Mouse (Mus musculus): ENCODE measurements around the gene Fgf11. TPM values are rescaled to one million over a fixed set of nuclear protein-coding genes. Genes with fewer than 3 reads are reported as not detected.

Fgf11 gene
- polyA plus RNA-seq, 2 experiments, result 0.06 to 0.41 TPM

DNA sequence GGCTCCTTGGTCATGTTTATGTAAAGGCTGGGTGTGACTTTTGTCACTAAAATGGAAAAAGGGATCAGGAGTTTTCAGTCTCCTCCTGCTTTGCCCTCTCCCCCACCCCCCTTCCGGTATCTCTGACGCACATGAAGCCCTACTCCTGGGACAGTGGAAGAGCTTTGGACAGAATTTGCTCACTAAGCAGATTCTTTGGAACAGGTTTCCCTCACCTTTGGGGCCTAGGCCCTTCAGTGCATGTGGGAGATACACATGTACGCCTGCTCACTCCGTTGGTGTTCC lies 34.1 kb downstream of the Fgf11 start:
- no peak overlapping the region for H3K9ac ChIP-seq (replicated peaks)
- no peak for ATAC-seq (ENCODE audit: insufficient read depth)
- TF ChIP-seq CTCF (IDR thresholded peaks at IDR 0.05; ENCODE audit: low read depth), result no peak
- no peak for TF ChIP-seq EP300 (IDR thresholded peaks at IDR 0.05; ENCODE audit: low read depth)
- no peak overlapping the region for H3K27ac ChIP-seq
- DNase-seq (ENCODE audit: low read depth in 3 of 3, low spot score in 3 of 3), result no peak
- peaks cover 2 to 13% of the 10 kb centered on the region in 2 experiments for H3K4me1 ChIP-seq (replicated peaks; ENCODE audit: control insufficient read depth in 2 of 2, insufficient read depth in 2 of 2, low read length in 1 of 2)
- no peaks in the 10 kb centered on the region for H3K27me3 ChIP-seq (ENCODE audit: control insufficient read depth, insufficient read depth, low read length)
- H3K36me3 ChIP-seq (replicated peaks; ENCODE audit: control insufficient read depth, insufficient read depth, low read depth), result no peaks in the 10 kb centered on the region
- no peaks in the 10 kb centered on the region for H3K9me3 ChIP-seq (ENCODE audit: control insufficient read depth, low read length)
- 66% methylated on average over 4 of the region's 4 CpGs for WGBS (ENCODE audit: insufficient replicate concordance)
- 0 out of 2 replicates have a peak overlapping the region, but pooled peaks have one; percentile 94 for H3K4me2 ChIP-seq (ENCODE audit: low read depth)
- H3K4me3 ChIP-seq (ENCODE audit: insufficient read depth in 1 of 2, low read depth in 2 of 2, low read length in 2 of 2), result no peak overlapping the region

DNA sequence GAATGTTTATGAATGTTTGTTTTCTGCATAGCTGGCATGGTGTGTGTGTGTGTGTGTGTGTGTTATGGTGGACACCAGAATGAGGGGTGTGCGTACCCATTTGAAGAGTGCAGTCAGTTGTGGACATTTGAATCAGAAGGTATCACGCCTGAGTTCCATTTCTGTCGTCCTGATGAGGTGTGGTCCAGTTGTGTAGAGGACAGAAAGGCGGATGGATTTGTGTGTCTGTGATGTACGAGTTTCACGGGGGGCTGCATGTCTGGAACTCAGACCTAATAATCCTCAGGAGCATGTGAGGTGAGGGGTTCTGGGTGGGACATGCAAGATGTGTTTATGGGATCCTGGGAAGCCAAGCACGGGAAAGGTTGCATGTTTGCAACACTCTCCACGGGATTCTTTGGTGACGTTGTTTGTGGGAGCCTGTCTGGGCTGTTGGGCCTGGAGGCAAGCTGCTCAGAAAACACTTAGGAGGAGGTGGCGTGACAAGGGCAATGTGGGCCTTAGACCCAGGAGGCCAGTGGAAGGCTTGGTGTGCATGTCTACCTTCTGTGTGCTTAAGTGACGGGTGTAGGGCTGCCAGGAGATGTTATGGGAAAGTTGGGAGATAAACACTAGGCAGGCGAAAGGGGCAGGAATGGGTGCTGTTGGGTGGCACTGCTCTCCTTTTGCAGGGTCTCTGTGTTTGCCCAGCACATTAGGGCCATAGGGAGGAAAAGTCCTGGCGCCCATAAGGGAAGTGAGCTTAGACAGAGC lies 34.6 kb downstream of the Fgf11 start:
- H3K9ac ChIP-seq (replicated peaks), result no peak overlapping the region
- peak overlapping the region; percentile 94 for H3K4me2 ChIP-seq (ENCODE audit: low read depth)
- 69% methylated on average over 13 of the region's 13 CpGs for WGBS (ENCODE audit: insufficient replicate concordance)
- TF ChIP-seq EP300 (IDR thresholded peaks at IDR 0.05; ENCODE audit: low read depth), result no peak
- no peak for TF ChIP-seq CTCF (IDR thresholded peaks at IDR 0.05; ENCODE audit: low read depth)
- peaks cover 2 to 13% of the 10 kb centered on the region in 2 experiments for H3K4me1 ChIP-seq (replicated peaks; ENCODE audit: control insufficient read depth in 2 of 2, insufficient read depth in 2 of 2, low read length in 1 of 2)
- no peaks in the 10 kb centered on the region for H3K36me3 ChIP-seq (replicated peaks; ENCODE audit: control insufficient read depth, insufficient read depth, low read depth)
- no peaks in the 10 kb centered on the region for H3K9me3 ChIP-seq (ENCODE audit: control insufficient read depth, low read length)
- no peaks in the 10 kb centered on the region for H3K27me3 ChIP-seq (ENCODE audit: control insufficient read depth, insufficient read depth, low read length)
- H3K27ac ChIP-seq, result no peak overlapping the region
- ATAC-seq (ENCODE audit: insufficient read depth) (no peak), DNase-seq (ENCODE audit: low read depth in 3 of 3, low spot score in 3 of 3) (no peak)
- H3K4me3 ChIP-seq (ENCODE audit: insufficient read depth in 1 of 2, low read depth in 2 of 2, low read length in 2 of 2), result peak overlapping the region; percentile 68 to 75

DNA sequence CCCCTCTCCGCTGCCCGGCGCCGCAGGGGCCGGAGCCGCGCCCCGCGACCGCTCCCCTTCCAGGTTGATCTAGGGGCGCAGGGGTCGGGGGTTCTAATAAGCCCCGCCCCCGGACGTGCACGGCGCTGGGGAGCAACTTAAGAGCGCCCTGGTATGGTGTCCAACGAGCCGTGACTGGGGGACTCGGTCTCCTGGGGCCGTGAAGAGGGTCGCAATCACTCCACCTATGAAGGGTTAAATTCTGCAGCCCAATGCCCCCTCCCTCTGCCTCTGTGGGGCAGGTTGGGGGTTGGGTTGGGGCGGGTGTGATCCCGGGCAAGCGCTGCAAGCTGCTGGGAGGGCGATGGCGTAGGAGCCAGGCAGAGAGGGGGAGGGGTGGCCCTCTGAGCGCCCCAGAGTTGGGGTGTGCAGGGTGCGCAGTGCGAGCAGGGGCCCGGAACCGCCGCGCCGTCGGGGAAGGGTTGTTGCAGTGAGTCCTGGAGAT lies 35.5 kb downstream of the Fgf11 start:
- under 1% methylated on average over 37 of the region's 37 CpGs for WGBS (ENCODE audit: insufficient replicate concordance)
- TF ChIP-seq CTCF (IDR thresholded peaks at IDR 0.05; ENCODE audit: low read depth), result no peak
- TF ChIP-seq EP300 (IDR thresholded peaks at IDR 0.05; ENCODE audit: low read depth), result no peak
- ATAC-seq (ENCODE audit: insufficient read depth), result peak; percentile 74

DNA sequence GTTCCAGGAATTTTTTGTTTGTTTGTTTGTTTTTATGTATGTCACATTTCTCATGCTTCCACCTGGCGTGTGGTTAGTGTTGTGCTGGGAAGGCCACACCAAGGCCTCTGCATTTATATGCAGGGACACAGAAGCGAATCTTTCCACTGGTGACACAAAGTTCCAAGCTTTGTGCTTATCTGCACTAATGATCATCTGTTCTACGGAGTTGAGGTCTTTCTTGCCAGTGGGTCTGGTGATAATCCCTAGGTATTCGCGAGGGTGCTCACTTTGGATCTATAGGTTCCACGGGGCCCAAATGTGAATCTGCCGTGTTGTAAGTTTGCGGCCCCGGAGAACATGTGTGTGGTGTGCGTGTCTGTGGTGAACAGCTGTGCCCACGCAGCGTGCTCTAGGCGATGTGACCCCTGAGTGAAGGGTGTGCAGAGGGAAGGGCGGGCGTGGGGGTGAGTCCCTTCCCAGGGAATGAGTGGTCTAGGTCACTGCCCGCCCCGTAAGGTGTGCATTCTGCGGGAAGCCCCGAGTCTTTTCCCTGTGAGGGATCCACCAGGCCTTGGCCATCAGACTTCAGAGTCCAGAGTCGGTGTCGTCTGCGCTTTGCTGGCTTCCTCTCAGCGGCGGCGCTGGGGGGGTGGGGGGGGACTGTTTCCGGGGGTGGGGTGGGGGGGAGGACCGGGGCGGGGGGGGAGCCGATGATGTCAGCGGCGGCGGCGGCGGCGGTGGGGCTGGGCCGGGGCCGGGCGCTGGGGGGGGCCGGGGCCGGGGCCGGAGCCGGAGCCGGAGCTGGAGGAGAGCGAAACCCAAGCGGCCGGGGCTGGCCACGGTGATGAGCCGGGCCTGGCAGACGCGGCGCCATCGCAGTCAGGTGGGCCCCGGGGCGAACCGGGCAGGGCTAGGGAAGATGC lies 36.2 kb downstream of the Fgf11 start, which contains the start of gene Zbtb4:
TSS of gene Zbtb4 (plus strand) at position 692 of the 905 bp plus-strand sequence.
- H3K9ac ChIP-seq (replicated peaks), result peak within 1 kb of the TSS; percentile 78
- ATAC-seq (ENCODE audit: insufficient read depth), result peak; percentile 50
- H3K27ac ChIP-seq, result peak within 1 kb of the TSS; percentile 29
- no peaks in the 10 kb centered on the region for H3K9me3 ChIP-seq (ENCODE audit: control insufficient read depth, low read length)
- peak within 1 kb of the TSS; percentile 68 to 75 for H3K4me3 ChIP-seq (ENCODE audit: insufficient read depth in 1 of 2, low read depth in 2 of 2, low read length in 2 of 2)
- H3K4me1 ChIP-seq (replicated peaks; ENCODE audit: control insufficient read depth in 2 of 2, insufficient read depth in 2 of 2, low read length in 1 of 2), result peaks cover 3 to 13% of the 10 kb centered on the region in 2 experiments
- no peaks in the 10 kb centered on the region for H3K27me3 ChIP-seq (ENCODE audit: control insufficient read depth, insufficient read depth, low read length)
- WGBS (ENCODE audit: insufficient replicate concordance), result 21% methylated on average over 49 of the region's 55 CpGs
- peak within 1 kb of the TSS; percentile 94 for H3K4me2 ChIP-seq (ENCODE audit: low read depth)
- H3K36me3 ChIP-seq (replicated peaks; ENCODE audit: control insufficient read depth, insufficient read depth, low read depth), result no peaks in the 10 kb centered on the region
- TF ChIP-seq CTCF (IDR thresholded peaks at IDR 0.05; ENCODE audit: low read depth) (no peak), EP300 (IDR thresholded peaks at IDR 0.05; ENCODE audit: low read depth) (no peak)
- no peak for DNase-seq (ENCODE audit: low read depth in 3 of 3, low spot score in 3 of 3)

More for the DNA sequence above, 35.5 kb downstream of the Fgf11 start:
- peaks cover 2 to 13% of the 10 kb centered on the region in 2 experiments for H3K4me1 ChIP-seq (replicated peaks; ENCODE audit: control insufficient read depth in 2 of 2, insufficient read depth in 2 of 2, low read length in 1 of 2)
- H3K9me3 ChIP-seq (ENCODE audit: control insufficient read depth, low read length), result no peaks in the 10 kb centered on the region
- peak overlapping the region; percentile 29 for H3K27ac ChIP-seq
- H3K27me3 ChIP-seq (ENCODE audit: control insufficient read depth, insufficient read depth, low read length), result no peaks in the 10 kb centered on the region
- peak in 1 of 3 experiments; percentile 30 for DNase-seq (ENCODE audit: low read depth in 3 of 3, low spot score in 3 of 3)
- H3K4me2 ChIP-seq (ENCODE audit: low read depth), result peak overlapping the region; percentile 94
- peak overlapping the region; percentile 68 to 75 for H3K4me3 ChIP-seq (ENCODE audit: insufficient read depth in 1 of 2, low read depth in 2 of 2, low read length in 2 of 2)
- H3K36me3 ChIP-seq (replicated peaks; ENCODE audit: control insufficient read depth, insufficient read depth, low read depth), result no peaks in the 10 kb centered on the region
- H3K9ac ChIP-seq (replicated peaks), result peak overlapping the region; percentile 78

DNA sequence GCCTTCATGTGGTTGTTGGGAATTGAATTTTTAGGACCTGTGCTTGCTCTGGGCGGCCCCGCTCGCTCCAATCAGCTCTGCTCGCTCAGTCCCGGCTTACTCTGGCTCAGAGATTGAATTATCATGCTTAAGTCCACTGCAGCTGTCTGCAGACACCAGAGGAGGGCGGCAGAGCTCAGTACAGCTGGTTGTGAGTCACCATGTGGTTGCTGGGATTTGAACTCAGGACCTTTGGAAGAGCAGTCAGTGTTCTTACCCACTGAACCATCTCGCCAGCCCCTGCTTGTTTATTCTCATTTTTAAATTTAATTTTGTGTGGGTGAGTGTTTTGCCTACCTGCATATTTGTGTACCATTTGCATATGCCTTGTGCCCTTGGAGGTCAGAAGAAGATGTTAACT lies 38.1 kb downstream of the Fgf11 start:
- Histone ChIP-seq H3K9ac (replicated peaks) (no peak overlapping the region), H3K4me3 (ENCODE audit: insufficient read depth in 1 of 2, low read depth in 2 of 2, low read length in 2 of 2) (no peak overlapping the region), H3K27me3 (ENCODE audit: control insufficient read depth, insufficient read depth, low read length) (no peaks in the 10 kb centered on the region), H3K27ac (no peak overlapping the region), H3K4me1 (replicated peaks; ENCODE audit: control insufficient read depth in 2 of 2, insufficient read depth in 2 of 2, low read length in 1 of 2) (peaks cover 13 to 25% of the 10 kb centered on the region in 2 experiments), H3K4me2 (ENCODE audit: low read depth) (no peak overlapping the region), H3K9me3 (ENCODE audit: control insufficient read depth, low read length) (no peaks in the 10 kb centered on the region), H3K36me3 (replicated peaks; ENCODE audit: control insufficient read depth, insufficient read depth, low read depth) (no peaks in the 10 kb centered on the region)
- no peak for ATAC-seq (ENCODE audit: insufficient read depth)
- 62% methylated on average over 7 of the region's 7 CpGs for WGBS (ENCODE audit: insufficient replicate concordance)
- TF ChIP-seq CTCF (IDR thresholded peaks at IDR 0.05; ENCODE audit: low read depth) (peak; percentile 67), EP300 (IDR thresholded peaks at IDR 0.05; ENCODE audit: low read depth) (no peak)
- DNase-seq (ENCODE audit: low read depth in 3 of 3, low spot score in 3 of 3), result no peak
